Mouse (Mus musculus) liver, postnatal 0 days (tissue): ENCODE data around the gene Megf9.

ENCODE experiments used
- CTCF ChIP-seq: sonication (generic); IDR thresholded peaks from 2 replicates; pipeline ENCODE4 v1.5.1; 2016; ENCODE audit warnings: antibody characterized with exemption, low read depth
- EP300 ChIP-seq: IDR thresholded peaks from 2 replicates; pipeline ENCODE4 v1.6.1; 2016; ENCODE audit warnings: antibody characterized with exemption, low read depth, mild to moderate bottlenecking

DNA sequence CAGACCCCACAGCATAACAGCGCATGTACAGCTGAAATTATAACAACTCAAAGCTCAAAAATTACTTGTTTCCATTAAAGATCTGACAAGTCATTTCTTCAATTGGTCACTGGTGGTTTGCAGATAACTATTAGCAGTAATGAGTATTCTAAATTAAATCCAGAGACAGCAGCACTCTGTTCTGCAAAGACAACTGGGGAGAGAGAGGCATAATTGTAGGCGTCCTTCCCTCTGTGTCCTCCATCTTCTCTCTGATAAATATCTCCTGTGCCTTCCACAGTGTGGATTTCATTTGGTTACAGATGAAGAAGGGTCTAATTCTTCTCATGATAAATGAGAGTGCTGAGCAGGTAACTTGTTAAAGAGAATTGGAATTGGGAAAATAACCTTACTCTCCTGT, 135.7 kb downstream of the Megf9 start:
- TF ChIP-seq CTCF = no peak
- no peak for TF ChIP-seq EP300
